Mouse (Mus musculus) limb, embryonic 14.5 days (tissue): Measurements from ENCODE around the gene Igll1. TPM values are rescaled to one million over a fixed set of nuclear protein-coding genes. Genes with fewer than 3 reads are reported as not detected.

Experiments used
- ATAC-seq: fragments of 200-750 bp; cut with Nextera tagmentation; 2 replicates; pipeline ENCODE4 v1.8.0; 2017; ENCODE audit warnings: low read depth, moderate number of reproducible peaks, moderate TSS enrichment; ENCODE audit not compliant: low FRiP score
- DNase-seq: peaks from one replicate; pipeline ENCODE4 v3.0.0-alpha.2; 2015; ENCODE audit warnings: low spot score
- H3K27ac ChIP-seq: fragments of 300-500 bp; sonication (generic); replicated peaks from 2 replicates; pipeline ENCODE4 v1.5.1; 2014; ENCODE audit warnings: low read depth, mild to moderate bottlenecking, low read length, moderate library complexity, mixed read lengths
- H3K27me3 ChIP-seq: fragments of 300-500 bp; sonication (generic); 2 replicates; pipeline ENCODE4 v1.6.1; 2014; ENCODE audit warnings: low read length, mixed read lengths; ENCODE audit not compliant: control insufficient read depth, insufficient read depth
- H3K36me3 ChIP-seq: fragments of 300-500 bp; sonication (generic); 2 replicates; pipeline ENCODE4 v1.6.1; 2014; ENCODE audit warnings: mild to moderate bottlenecking, low read length, moderate library complexity, mixed read lengths; ENCODE audit not compliant: control insufficient read depth, insufficient read depth
- H3K4me1 ChIP-seq: fragments of 300-500 bp; sonication (generic); 2 replicates; pipeline ENCODE4 v1.6.1; 2014; ENCODE audit warnings: antibody characterized with exemption, low read length, mixed read lengths; ENCODE audit not compliant: control insufficient read depth, insufficient read depth
- H3K4me2 ChIP-seq: fragments of 300-500 bp; sonication (generic); replicated peaks from 2 replicates; pipeline ENCODE4 v1.6.1; 2014; ENCODE audit warnings: low read depth, mild to moderate bottlenecking, low read length, moderate library complexity; ENCODE audit not compliant: severe bottlenecking
- H3K4me3 ChIP-seq: fragments of 300-500 bp; sonication (generic); replicated peaks from 2 replicates; pipeline ENCODE4 v1.5.1; 2014; ENCODE audit warnings: low read length
- H3K9ac ChIP-seq: fragments of 300-500 bp; sonication (generic); 2 replicates; pipeline ENCODE4 v1.6.1; 2014; ENCODE audit warnings: mild to moderate bottlenecking, low read depth, low read length, moderate library complexity; ENCODE audit not compliant: severe bottlenecking
- H3K9me3 ChIP-seq: fragments of 300-500 bp; sonication (generic); 2 replicates; pipeline ENCODE4 v1.6.1; 2016; ENCODE audit warnings: low read length; ENCODE audit not compliant: control insufficient read depth
- POLR2A ChIP-seq: fragments of 200-500 bp; IDR thresholded peaks from 2 replicates; pipeline ENCODE4 v1.8.0; 2012; ENCODE audit warnings: inconsistent platforms, mild to moderate bottlenecking, moderate library complexity, borderline replicate concordance; ENCODE audit not compliant: insufficient read depth, insufficient read length; ENCODE audit errors: extremely low read depth
- WGBS: fragments of 180-500 bp; shearing (Covaris S2); extraction: QIAGEN DNeasy Blood & Tissue Kit; methylation state at CpG from one replicate; pipeline ENCODE4 v1.1.7; 2014; 5-methylcytosine and 5-hydroxymethylcytosine counted together
- polyA plus RNA-seq, 2 experiments: library from polyadenylated mRNA; depleted of rRNA in 1 of 2; stranded (reverse) in 1 of 2; unstranded in 1 of 2; fragments of >200 nt; fragmentation: Nextera tagmentation in 1 of 2; extraction: Ambion mirVana in 1 of 2; gene quantifications; 2 replicates each; pipeline versions ENCODE4 v1.2.1 to v1.2.3; 2012 to 2014

Igll1 gene
- polyA plus RNA-seq, 2 experiments: 0.18 to 0.45 TPM

DNA sequence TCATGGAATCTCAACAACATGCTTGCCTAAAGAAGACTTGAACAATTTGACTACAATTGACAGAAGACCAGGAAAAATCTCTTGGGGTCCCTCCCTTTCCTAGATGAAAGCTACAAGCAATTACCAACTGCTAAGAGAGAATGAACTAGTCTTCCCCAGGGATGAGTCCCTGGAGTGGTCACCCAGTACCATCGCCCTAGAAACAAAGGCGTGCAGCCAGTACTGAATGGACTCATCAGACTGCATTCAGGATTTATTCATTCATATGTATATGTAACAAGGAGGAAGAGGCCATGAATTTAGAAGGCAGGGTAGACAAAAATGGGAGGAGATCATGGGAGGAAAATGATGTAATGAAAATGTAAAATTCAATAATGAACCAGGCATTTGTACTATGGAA is 37.6 kb downstream of the Igll1 start:
- no peaks in the 10 kb centered on the region for H3K9me3 ChIP-seq
- no peaks in the 10 kb centered on the region for H3K27me3 ChIP-seq
- peaks cover 6% of the 10 kb centered on the region; the same call in 1 of the 2 replicates for H3K4me1 ChIP-seq
- no peak overlapping the region for H3K4me2 ChIP-seq
- TF ChIP-seq POLR2A: no peak
- no peak overlapping the region for H3K9ac ChIP-seq
- 86% methylated on average over 2 of the region's 2 CpGs for WGBS
- ATAC-seq (no peak), DNase-seq (no peak)
- no peak overlapping the region for H3K4me3 ChIP-seq
- H3K36me3 ChIP-seq: no peaks in the 10 kb centered on the region
- H3K27ac ChIP-seq: no peak overlapping the region

DNA sequence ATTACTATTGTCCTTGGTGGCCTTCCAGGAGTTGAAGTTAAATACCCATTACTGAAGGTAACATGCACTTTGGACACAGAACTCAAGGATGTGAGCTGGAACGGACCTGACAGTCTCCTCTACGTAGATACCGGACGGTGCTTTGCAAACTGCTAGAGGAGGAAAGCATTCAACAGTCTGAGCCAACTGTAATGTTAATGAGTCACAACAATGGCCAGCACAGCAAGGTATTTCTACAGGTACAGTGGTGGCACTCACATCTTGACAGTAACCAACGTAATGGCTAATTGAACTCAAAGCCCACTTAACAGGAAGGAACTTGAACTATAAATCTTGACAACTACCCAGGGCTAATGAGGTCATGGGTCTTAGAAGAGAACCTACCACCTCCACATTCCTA is 38.3 kb downstream of the Igll1 start:
- Histone ChIP-seq H3K36me3 (no peaks in the 10 kb centered on the region), H3K4me3 (no peak overlapping the region), H3K9me3 (no peaks in the 10 kb centered on the region), H3K9ac (no peak overlapping the region), H3K4me2 (no peak overlapping the region), H3K27me3 (no peaks in the 10 kb centered on the region), H3K27ac (no peak overlapping the region), H3K4me1 (peaks cover 6% of the 10 kb centered on the region; the same call in 1 of the 2 replicates)
- DNase-seq: no peak
- no peak for ATAC-seq
- WGBS: 49% methylated on average over 5 of the region's 5 CpGs
- TF ChIP-seq POLR2A: no peak

Other genes starting within 250 kb of the Igll1 start
- not detected in 2 replicates for gene Olfr19, start 187.6 kb downstream of the Igll1 start, polyA plus RNA-seq (2012; rRNA removed)
- not detected in 2 replicates for gene Olfr19, start 187.6 kb downstream of the Igll1 start, polyA plus RNA-seq (2014; fragmentation: Nextera tagmentation; extraction: Ambion mirVana)
- 0.09 TPM in 1 of 2 replicates, not detected in the other for gene Spag6l, start 34.5 kb downstream of the Igll1 start, polyA plus RNA-seq (2012; rRNA removed)
- gene Spag6l, start 34.5 kb downstream of the Igll1 start, polyA plus RNA-seq (2014; fragmentation: Nextera tagmentation; extraction: Ambion mirVana): 0.19 TPM in 1 of 2 replicates, not detected in the other
- 120 and 136 TPM in 2 replicates for gene Top3b, start 6.8 kb upstream of the Igll1 start, polyA plus RNA-seq (2012; rRNA removed)
- 71.5 and 86.8 TPM in 2 replicates for gene Top3b, start 6.8 kb upstream of the Igll1 start, polyA plus RNA-seq (2014; fragmentation: Nextera tagmentation; extraction: Ambion mirVana)
- 4.0 and 5.6 TPM in 2 replicates for gene Vpreb1, start 6.9 kb upstream of the Igll1 start, polyA plus RNA-seq (2012; rRNA removed)
- gene Vpreb1, start 6.9 kb upstream of the Igll1 start, polyA plus RNA-seq (2014; fragmentation: Nextera tagmentation; extraction: Ambion mirVana): 3.4 and 3.8 TPM in 2 replicates
- gene Ppm1f, start 32.5 kb upstream of the Igll1 start, polyA plus RNA-seq (2012; rRNA removed): 31.0 and 32.4 TPM in 2 replicates
- gene Ppm1f, start 32.5 kb upstream of the Igll1 start, polyA plus RNA-seq (2014; fragmentation: Nextera tagmentation; extraction: Ambion mirVana): 22.0 and 24.2 TPM in 2 replicates
- gene Mapk1, start 119.4 kb upstream of the Igll1 start, polyA plus RNA-seq (2012; rRNA removed): 126 and 135 TPM in 2 replicates
- gene Mapk1, start 119.4 kb upstream of the Igll1 start, polyA plus RNA-seq (2014; fragmentation: Nextera tagmentation; extraction: Ambion mirVana): 186 and 188 TPM in 2 replicates
- 20.3 and 20.7 TPM in 2 replicates for gene Ypel1, start 205.7 kb upstream of the Igll1 start, polyA plus RNA-seq (2012; rRNA removed)
- gene Ypel1, start 205.7 kb upstream of the Igll1 start, polyA plus RNA-seq (2014; fragmentation: Nextera tagmentation; extraction: Ambion mirVana): 36.9 and 42.9 TPM in 2 replicates
- 126 and 131 TPM in 2 replicates for gene Ppil2, start 247.3 kb upstream of the Igll1 start, polyA plus RNA-seq (2012; rRNA removed)
- 116 and 133 TPM in 2 replicates for gene Ppil2, start 247.3 kb upstream of the Igll1 start, polyA plus RNA-seq (2014; fragmentation: Nextera tagmentation; extraction: Ambion mirVana)